Mouse (Mus musculus): Measurements from ENCODE around the gene Cyp19a1.
A peak's percentile ranks its signal among the peaks of the same experiment; 100 is the strongest.

Cyp19a1 gene

DNA sequence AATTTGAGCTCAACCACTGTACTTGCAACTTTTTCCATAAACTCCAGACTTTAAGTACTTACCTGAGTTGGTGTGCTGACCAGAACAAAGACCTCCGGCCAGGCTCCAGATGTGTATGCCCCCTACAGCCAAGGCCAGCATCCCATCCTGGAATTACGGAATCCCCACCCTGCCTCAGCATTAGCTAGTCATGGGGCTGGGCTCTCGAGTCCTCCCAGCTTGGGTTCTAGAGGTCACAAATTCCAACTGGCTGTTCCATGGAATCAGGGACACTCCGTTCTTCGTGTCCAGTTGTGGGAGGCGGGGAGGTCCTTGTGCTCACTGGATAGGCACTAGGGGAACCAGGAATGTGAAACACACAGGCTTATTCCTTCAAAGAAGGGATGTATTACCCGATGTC is at the start of gene Cyp19a1:
Gene Cyp19a1 (minus strand): TSS at position 101 of the 400 bp plus-strand sequence.
- no peak for DNase-seq (ENCODE audit: low read depth)

DNA sequence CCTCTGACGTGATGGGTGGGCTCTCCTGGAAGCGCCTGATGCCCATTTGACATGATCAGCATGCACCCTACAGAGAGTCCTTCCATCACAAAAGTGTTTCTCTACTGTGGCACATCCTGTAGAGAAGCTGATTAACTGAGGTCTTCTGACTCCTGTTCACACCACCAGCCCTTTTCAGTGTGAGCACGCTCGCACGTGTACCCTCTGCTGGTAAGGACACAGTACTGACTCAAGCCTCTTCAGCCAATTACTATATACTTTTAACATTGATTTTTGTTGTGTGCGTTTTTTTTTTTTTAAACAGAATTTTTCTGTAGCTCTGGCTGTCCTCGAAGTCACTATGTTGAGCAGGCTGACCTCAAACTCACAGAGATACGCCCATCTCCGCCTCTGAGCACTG is 48.5 kb upstream of the Cyp19a1 start:
- DNase-seq (ENCODE audit: low read depth) = peak; percentile 2

DNA sequence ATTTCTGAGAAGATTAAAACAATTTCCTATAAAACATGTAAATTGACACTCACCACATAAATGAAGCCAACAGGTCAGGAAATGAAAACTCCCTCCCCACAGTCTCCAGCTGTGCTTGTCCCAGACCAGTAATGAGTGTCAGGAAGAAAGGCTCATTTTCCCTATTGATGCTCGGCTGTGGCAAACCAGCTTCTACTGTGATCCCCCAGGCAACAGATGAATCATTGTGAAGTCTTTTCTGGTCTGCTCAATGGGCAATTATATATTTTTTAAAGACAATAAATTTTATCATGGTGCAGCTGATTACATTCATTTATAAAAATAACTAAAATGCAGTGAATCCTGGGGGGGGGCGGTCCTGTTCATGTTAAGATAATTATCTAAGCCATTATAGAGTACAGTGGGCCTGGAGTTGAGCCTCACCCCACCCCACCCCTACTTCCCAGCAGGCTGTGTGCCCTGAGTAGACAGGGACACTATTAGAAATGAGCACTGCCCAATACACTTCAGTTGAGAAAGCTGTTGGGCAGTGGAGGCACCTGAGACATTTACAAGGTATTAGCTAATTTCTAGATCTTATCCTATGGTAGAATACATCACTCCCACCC is 40.9 kb upstream of the Cyp19a1 start:
- no peak for DNase-seq (ENCODE audit: low read depth)

GRCm38 (mm10) chr9:54308209-54308608 is 40.3 kb upstream of the Cyp19a1 start:
- no peak for DNase-seq (ENCODE audit: low read depth)

- DNase-seq (ENCODE audit: low read depth) = peak; percentile 6
Observed at GRCm38 (mm10) chr9:54301255-54301654, 33.3 kb upstream of the Cyp19a1 start.

GRCm38 (mm10) chr9:54299792-54300191 is 31.9 kb upstream of the Cyp19a1 start:
- DNase-seq (ENCODE audit: low read depth) = no peak

DNA sequence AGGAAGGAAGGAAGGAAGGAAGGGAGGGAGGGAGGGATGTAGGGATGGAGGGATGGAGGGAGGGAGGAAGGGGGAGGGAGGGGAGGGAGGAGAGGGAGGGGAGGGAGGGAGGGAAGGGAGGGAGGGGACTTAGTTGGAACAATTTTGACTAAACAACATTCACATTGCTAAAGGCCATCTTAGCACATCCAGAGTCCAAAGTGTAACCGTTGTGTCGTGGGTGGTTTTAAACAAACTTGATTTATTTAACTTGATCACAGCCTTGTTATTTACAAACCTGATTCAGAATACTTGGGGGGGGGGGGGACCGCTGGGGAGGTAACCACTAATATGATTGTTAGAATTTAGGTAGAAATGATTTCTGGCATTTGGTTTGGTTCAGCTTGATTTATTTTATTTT is 31.5 kb upstream of the Cyp19a1 start:
- no peak for DNase-seq (ENCODE audit: low read depth)

GRCm38 (mm10) chr9:54287804-54288203 is 19.9 kb upstream of the Cyp19a1 start:
- DNase-seq (ENCODE audit: low read depth) = no peak

DNA sequence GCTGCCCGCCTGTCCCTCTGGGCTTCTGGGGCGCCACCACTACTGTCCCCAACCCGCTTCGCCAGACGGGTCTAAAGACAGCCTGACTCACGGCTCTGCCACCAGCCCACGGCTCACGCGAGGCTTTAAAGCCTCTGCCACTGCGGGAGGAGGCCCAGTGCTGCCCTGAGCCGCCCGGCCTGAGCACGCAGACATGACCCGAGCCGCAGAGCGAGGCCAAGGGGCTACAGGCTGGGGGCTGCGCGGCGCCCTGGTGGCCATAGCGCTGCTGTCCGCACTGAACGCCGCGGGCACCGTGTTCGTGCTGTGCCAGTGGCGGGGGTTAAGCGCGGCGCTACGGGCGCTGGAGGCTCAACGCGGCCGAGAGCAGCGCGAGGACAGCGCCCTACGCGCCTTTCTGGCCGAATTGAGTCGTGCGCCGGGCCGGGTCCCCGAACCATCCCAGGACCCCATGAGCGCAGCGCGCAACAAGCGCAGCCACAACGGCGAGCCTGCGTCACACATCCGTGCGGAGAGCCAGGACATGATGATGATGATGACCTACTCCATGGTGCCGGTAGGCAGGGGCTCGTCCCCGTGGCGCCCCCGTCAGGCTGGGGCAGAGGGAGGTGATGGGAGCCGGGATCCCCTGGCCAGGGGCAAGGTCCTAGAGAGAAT is 18.5 kb upstream of the Cyp19a1 start, which contains the start of gene Gldn:
Gene Gldn (plus strand): TSS at position 156 of the 657 bp plus-strand sequence.
- DNase-seq (ENCODE audit: low read depth) = no peak

GRCm38 (mm10) chr9:54279046-54279589 is 11.2 kb upstream of the Cyp19a1 start:
- no peak for DNase-seq (ENCODE audit: low read depth)

- DNase-seq (ENCODE audit: low read depth) = no peak
Observed at GRCm38 (mm10) chr9:54275283-54275682, 7.4 kb upstream of the Cyp19a1 start.

DNA sequence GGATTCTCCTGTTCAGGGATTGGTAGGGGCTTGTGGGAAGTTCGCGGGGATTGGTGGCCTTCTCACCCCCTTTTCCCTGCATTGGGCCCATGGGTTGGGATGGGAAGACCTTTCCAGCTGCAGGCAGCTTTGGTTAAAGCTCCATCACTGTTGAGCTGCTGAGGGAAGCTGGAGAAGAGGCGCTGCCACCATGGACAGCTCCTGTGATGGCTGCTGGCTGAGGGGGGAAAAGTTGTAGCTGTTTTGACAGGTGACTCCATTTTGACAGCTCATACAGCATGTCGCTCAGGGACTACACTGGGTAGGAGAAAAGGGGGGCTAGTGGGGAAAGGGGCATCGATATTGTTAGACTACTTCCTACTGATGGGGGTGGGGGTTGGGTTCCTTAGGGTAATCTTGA is 3.0 kb upstream of the Cyp19a1 start:
- DNase-seq (ENCODE audit: low read depth) = peak; percentile 48

- no peak for DNase-seq (ENCODE audit: low read depth)
Observed at GRCm38 (mm10) chr9:54269987-54270386, 2.1 kb upstream of the Cyp19a1 start.

DNA sequence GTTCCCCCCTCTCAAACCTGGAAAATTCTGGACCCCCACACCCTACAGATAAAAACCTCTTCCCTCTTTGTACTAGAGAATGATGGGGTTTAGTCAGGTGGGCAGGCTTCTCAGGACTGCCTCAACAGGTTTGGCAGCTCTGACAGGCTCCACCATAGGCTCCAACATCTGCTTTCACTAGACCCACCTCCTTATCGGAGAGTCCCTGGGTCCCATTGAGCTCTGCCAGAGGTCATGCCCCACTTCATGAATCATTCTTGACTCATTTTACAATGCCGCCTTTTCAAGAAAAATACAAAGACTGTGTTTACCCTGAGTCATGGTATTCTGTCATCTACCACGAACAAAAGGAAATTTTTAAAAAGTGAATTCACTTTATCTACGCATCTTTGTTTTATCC is 3.2 kb downstream of the Cyp19a1 start:
- peak; percentile 34 for DNase-seq (ENCODE audit: low read depth)

DNA sequence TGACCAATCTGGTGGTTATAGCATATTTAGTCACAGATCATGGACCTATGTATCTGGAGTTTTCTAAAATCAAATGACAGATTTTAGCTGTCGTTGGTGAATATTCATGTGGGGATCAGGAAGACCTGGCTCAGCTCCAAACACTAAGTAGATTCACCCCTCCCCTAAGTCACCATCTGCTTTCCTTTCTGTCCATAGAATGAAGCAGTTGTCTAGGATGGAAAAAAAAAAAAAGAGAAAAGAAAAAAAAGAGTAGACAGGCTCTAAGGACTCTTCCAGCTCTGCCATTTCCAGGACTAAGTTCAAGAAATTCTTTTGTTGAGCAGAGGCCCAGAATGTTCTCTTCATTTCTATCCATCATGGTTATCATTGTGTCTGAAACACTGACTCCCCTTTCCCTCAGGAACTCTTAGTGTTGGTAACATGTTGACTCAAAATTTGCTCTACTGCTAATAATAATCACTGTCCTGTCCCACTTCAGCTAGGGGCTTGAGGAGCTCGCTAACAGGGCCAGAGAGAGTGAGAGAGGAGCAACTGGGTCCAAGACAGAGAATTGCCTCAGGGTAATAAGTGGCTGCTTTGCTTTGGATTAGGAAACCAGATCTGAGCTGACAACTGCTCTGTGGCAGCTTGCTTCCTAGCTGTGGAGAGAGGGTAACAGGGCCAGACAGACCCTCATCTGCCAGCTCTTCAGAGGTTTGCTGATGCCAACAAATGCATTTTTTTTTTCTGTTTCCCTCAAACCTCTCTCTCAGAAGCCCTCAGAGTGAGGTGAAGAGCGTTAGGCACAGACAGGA is 22.8 kb downstream of the Cyp19a1 start:
- no peak for DNase-seq (ENCODE audit: low read depth)

- DNase-seq (ENCODE audit: low read depth) = no peak
Observed at GRCm38 (mm10) chr9:54227580-54227979, 40.3 kb downstream of the Cyp19a1 start.

DNA sequence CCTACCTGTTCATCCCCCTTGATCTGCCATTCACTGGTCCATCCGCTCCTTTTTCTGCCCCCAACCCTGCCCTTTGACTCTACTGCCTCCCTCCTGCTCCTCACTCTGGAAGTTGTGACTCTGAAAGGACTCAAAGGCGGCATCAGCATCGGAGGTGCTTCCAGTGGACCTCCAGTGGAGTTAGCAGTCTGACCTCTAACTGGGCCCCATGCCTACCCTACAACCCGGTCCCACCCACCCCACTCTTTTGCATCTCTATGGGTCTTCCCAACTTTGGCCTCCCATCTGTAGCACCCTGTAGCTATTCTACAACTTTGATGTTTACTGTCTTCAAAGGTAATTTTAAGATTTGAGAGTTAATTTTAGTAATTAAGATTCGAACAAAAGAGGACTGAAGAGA is 51.4 kb downstream of the Cyp19a1 start:
- DNase-seq (ENCODE audit: low read depth) = no peak

- no peak for DNase-seq (ENCODE audit: low read depth)
Observed at GRCm38 (mm10) chr9:54214881-54215280, 53.0 kb downstream of the Cyp19a1 start.

GRCm38 (mm10) chr9:54194790-54195189 is 73.1 kb downstream of the Cyp19a1 start:
- DNase-seq (ENCODE audit: low read depth) = no peak

GRCm38 (mm10) chr9:54191435-54191834 is 76.5 kb downstream of the Cyp19a1 start:
- DNase-seq (ENCODE audit: low read depth) = no peak

DNA sequence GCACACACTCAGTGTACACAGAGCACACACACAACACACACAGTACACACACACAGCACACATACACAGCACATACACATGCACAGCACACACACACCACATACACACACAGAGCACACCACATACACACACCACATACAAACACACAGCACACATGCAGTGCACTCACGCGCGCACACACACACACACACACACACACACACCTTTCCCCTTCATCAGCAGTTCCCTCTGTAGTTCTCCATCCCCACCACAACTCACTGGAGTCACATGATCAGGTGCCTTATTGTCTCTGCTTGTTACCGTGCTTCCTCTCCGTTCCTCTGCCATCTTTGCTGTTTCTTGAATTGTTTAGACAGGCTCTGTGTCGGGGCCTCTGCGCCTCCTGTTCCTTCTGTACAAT is 85.4 kb downstream of the Cyp19a1 start:
- no peak for DNase-seq (ENCODE audit: low read depth)

- DNase-seq (ENCODE audit: low read depth) = peak; percentile 68
Observed at GRCm38 (mm10) chr9:54181330-54181729, 86.6 kb downstream of the Cyp19a1 start.

DNA sequence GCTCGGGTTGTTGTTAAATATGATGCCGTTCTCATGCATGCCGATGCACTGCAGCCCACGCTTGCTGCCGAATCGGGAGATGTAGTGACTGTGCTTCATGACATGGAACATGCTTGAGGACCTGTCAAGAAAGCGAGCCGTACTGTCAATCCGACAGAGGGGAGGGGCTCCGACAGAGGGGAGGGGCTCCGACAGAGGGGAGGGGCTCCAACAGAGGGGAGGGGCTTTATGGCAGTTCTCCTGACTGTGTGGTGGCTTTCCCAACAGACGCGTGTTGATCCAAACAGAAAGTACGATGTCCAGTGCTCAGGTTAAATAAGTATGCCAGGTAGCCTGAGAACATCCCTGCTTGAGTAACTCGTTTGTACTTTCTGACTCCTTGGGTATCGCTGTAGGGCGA is 87.7 kb downstream of the Cyp19a1 start:
- no peak for DNase-seq (ENCODE audit: low read depth)
